ENCODE assay signal across 26 mouse cellular contexts in the genomic region with DNA sequence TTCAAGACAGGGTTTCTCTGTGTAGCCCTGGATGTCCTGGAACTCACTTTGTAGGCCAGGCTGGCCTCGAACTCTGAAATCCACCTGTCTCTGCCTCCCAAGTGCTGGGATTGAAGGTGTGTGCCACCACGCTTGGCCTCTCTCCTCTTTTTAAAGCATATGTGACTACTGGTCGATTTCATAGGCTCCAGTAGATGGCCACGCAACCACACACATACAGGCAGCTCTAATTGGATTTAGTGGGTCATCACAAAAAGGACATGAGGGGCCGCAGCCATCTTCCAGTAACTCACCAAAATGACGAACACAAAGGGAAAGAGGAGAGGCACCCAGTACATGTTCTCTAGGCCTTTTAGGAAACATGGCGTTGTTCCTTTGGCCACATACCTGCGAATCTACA. TPM values are rescaled to one million over a fixed set of nuclear protein-coding genes. Genes with fewer than 3 reads are reported as not detected.
A peak's percentile ranks its signal among the peaks of the same experiment; 100 is the strongest.
DNase-seq lines count a peak whose midpoint lies in the region; ATAC-seq and TF ChIP-seq lines count a peak whose summit lies in the region.
"Not testable (repeated sequence)": the region's sequence is repeated elsewhere in the genome, so short reads cannot be mapped to it uniquely, and the experiment has no call there.
"Had no signal": no experiment of that assay in that cellular context is flagged by ENCODE, and none has a peak within 500 bp of the region (broad histone marks: within the 10 kb centered on the region; RNA-seq: fewer than 3 reads in every experiment).

No protein-coding gene starts in this region.

- not testable (repeated sequence) for TF ChIP-seq EP300 in CH12.LX (IDR thresholded peaks at IDR 0.05; ENCODE audit: low read length); lung, postnatal 0 days (IDR thresholded peaks at IDR 0.05)

- not testable (repeated sequence) for H3K36me3 ChIP-seq in CH12.LX (replicated peaks in 1 of 2; ENCODE audit: control insufficient read depth in 1 of 2, insufficient read depth in 1 of 2, low read length in 1 of 2); forebrain, postnatal 0 days (ENCODE audit: insufficient read depth); hindbrain, postnatal 0 days (ENCODE audit: insufficient read depth, low read length); kidney, postnatal 0 days (ENCODE audit: insufficient read depth, low read length); lung, postnatal 0 days (ENCODE audit: insufficient read depth, low read length); splenic B cell, adult 2 months (ENCODE audit: control insufficient read depth, insufficient read depth, low read length, poor library complexity, severe bottlenecking)

- H3K9ac ChIP-seq in CH12.LX (ENCODE audit: insufficient read depth, low read depth); forebrain, postnatal 0 days; hindbrain, postnatal 0 days (replicated peaks; ENCODE audit: low read length); kidney, postnatal 0 days (ENCODE audit: low read depth, low read length); lung, postnatal 0 days (replicated peaks; ENCODE audit: low read depth): not testable (repeated sequence)

- WGBS in forebrain, postnatal 0 days = 68% methylated on average over 8 of the region's 8 CpGs
- 69% methylated on average over 8 of the region's 8 CpGs for WGBS in hindbrain, postnatal 0 days
- WGBS in kidney, postnatal 0 days = 68% methylated on average over 8 of the region's 8 CpGs
- 63% methylated on average over 8 of the region's 8 CpGs for WGBS in lung, postnatal 0 days

- in situ Hi-C loops in CH12.LX (cut with MboI; ENCODE audit: low pct_ligation_motif_present, low pct_unique_long_range_greater_than_20kb, low sequenced_read_pairs) = not testable (repeated sequence)

- TF ChIP-seq CTCF in CH12.LX (conservative IDR thresholded peaks at IDR 0.05 in 1 of 2, IDR thresholded peaks at IDR 0.05 in 1 of 2; ENCODE audit: low read depth in 2 of 2, low read length in 2 of 2) = peak in 1 of 2 experiments; percentile 64; a peak in 2 of 4 replicates
- peak; percentile 30; the same call in 1 of the 2 replicates for TF ChIP-seq CTCF in forebrain, postnatal 0 days (IDR thresholded peaks at IDR 0.05; ENCODE audit: low read depth)
- TF ChIP-seq CTCF in hindbrain, postnatal 0 days (IDR thresholded peaks at IDR 0.05; ENCODE audit: low read depth) = peak; percentile 44
- TF ChIP-seq CTCF in kidney, postnatal 0 days (IDR thresholded peaks at IDR 0.05; ENCODE audit: low read depth) = peak; percentile 54
- TF ChIP-seq CTCF in lung, postnatal 0 days (IDR thresholded peaks at IDR 0.05) = peak; percentile 42

- not testable (repeated sequence) for H3K27ac ChIP-seq in CH12.LX (ENCODE audit: insufficient read depth, low read depth); forebrain, postnatal 0 days (ENCODE audit: low read depth, low read length); hindbrain, postnatal 0 days; kidney, postnatal 0 days; lung, postnatal 0 days (ENCODE audit: low read length)

- H3K79me2 ChIP-seq in CH12.LX (replicated peaks; ENCODE audit: control insufficient read depth, extremely low read depth, insufficient read depth, poor library complexity, severe bottlenecking) = not testable (repeated sequence)

- TF ChIP-seq POLR2A in CH12.LX (IDR thresholded peaks at IDR 0.05; ENCODE audit: low read depth, low read length) = not testable (repeated sequence)

- TF ChIP-seq RAD21 in CH12.LX (IDR thresholded peaks at IDR 0.05; ENCODE audit: low read depth, low read length) = peak; percentile 58

- H3K9me3 ChIP-seq in CH12.LX (replicated peaks; ENCODE audit: low read length); forebrain, postnatal 0 days (ENCODE audit: low read length); hindbrain, postnatal 0 days (ENCODE audit: low read length); kidney, postnatal 0 days (replicated peaks; ENCODE audit: low read length); lung, postnatal 0 days (ENCODE audit: low read length): not testable (repeated sequence)

- H3K4me3 ChIP-seq in CH12.LX (replicated peaks in 1 of 3; ENCODE audit: low read depth in 2 of 3, low read length in 2 of 3, poor library complexity in 1 of 3); forebrain, postnatal 0 days (ENCODE audit: low read depth, low read length); hindbrain, postnatal 0 days (ENCODE audit: low read length); kidney, postnatal 0 days (replicated peaks; ENCODE audit: low read depth, low read length); lung, postnatal 0 days (ENCODE audit: low read depth, low read length): not testable (repeated sequence)

- dilution Hi-C loops in CH12.LX (cut with MboI; ENCODE audit: extremely low pct_ligation_motif_present, extremely low pct_unique_long_range_greater_than_20kb, low sequenced_read_pairs) = not testable (repeated sequence)

- not testable (repeated sequence) for ATAC-seq in forebrain, postnatal 0 days; hindbrain, postnatal 0 days; kidney, postnatal 0 days (replicated peaks; ENCODE audit: low FRiP score, low read depth); lung, postnatal 0 days

- H3K4me2 ChIP-seq in CH12.LX (ENCODE audit: insufficient read depth, low read depth, poor library complexity, severe bottlenecking); forebrain, postnatal 0 days (ENCODE audit: low read depth); hindbrain, postnatal 0 days (ENCODE audit: low read depth, low read length); kidney, postnatal 0 days (ENCODE audit: low read length); lung, postnatal 0 days (replicated peaks; ENCODE audit: low read depth, low read length): not testable (repeated sequence)

- DNase-seq in CH12.LX (ENCODE audit: extremely low read depth); forebrain, postnatal 0 days; hindbrain, postnatal 0 days (ENCODE audit: low spot score); kidney, postnatal 0 days (ENCODE audit: low spot score); lung, postnatal 0 days (ENCODE audit: low spot score): not testable (repeated sequence)
- DNase-seq in adipocyte (ENCODE audit: low spot score) = peak; percentile 36
- peak; percentile 25 for DNase-seq in splenic B cell, adult 2 months (ENCODE audit: low read depth, low spot score)

- peaks cover 2 to 15% of the 10 kb centered on the region in 2 experiments; a peak in 3 of 4 replicates for H3K4me1 ChIP-seq in CH12.LX (ENCODE audit: control insufficient read depth in 1 of 2, insufficient read depth in 2 of 2)
- H3K4me1 ChIP-seq in forebrain, postnatal 0 days (ENCODE audit: insufficient read depth); hindbrain, postnatal 0 days (ENCODE audit: insufficient read depth, low read length); kidney, postnatal 0 days (replicated peaks; ENCODE audit: insufficient read depth, low read length); lung, postnatal 0 days (ENCODE audit: insufficient read depth, low read depth, low read length): not testable (repeated sequence)

- H3K27me3 ChIP-seq in CH12.LX (replicated peaks); forebrain, postnatal 0 days (ENCODE audit: insufficient read depth, low read length); hindbrain, postnatal 0 days (ENCODE audit: insufficient read depth, low read length); kidney, postnatal 0 days (ENCODE audit: insufficient read depth, low read length); lung, postnatal 0 days (replicated peaks; ENCODE audit: insufficient read depth, low read length); splenic B cell, adult 2 months (ENCODE audit: control insufficient read depth, insufficient read depth, low read length, poor library complexity, severe bottlenecking): not testable (repeated sequence)

RNA-seq across cellular contexts. Expression of gene Slc25a44, which starts 3.7 kb away (rescaled TPM):
- 8.9 and 11.5 TPM in 2 replicates for total RNA-seq in CH12.LX (2012; rRNA removed)
- 12.9 and 13.2 TPM in 2 replicates for total RNA-seq in CH12.LX (2014; rRNA removed)
- 15.9 and 17.5 TPM in 2 replicates for polyA plus RNA-seq in CH12.LX (2012; ENCODE audit: insufficient read length, low read depth)
- total RNA-seq in forebrain, postnatal 0 days (2014; rRNA removed) = 51.4 and 63.3 TPM in 2 replicates
- 35.6 and 36.9 TPM in 2 replicates for polyA plus RNA-seq in forebrain, postnatal 0 days (2015; fragmentation: Nextera tagmentation; extraction: Ambion mirVana)
- total RNA-seq in hindbrain, postnatal 0 days (2014; rRNA removed) = 68.3 and 68.6 TPM in 2 replicates
- 31.9 and 34.1 TPM in 2 replicates for polyA plus RNA-seq in hindbrain, postnatal 0 days (2015; fragmentation: Nextera tagmentation; extraction: Ambion mirVana)
- polyA plus RNA-seq in kidney, postnatal 0 days (2015; fragmentation: Nextera tagmentation; extraction: Ambion mirVana) = 17.1 and 17.7 TPM in 2 replicates
- polyA plus RNA-seq in lung, postnatal 0 days (2015; fragmentation: Nextera tagmentation; extraction: Ambion mirVana) = 9.3 and 11.3 TPM in 2 replicates

RNA-seq across cellular contexts. Expression of gene Pmf1, which starts 18.5 kb away (rescaled TPM):
- total RNA-seq in CH12.LX (2012; rRNA removed) (99.1 and 99.9 TPM in 2 replicates), CH12.LX (2014; rRNA removed) (102 and 104 TPM in 2 replicates)
- polyA plus RNA-seq in CH12.LX (2012; ENCODE audit: insufficient read length, low read depth) = 135 and 144 TPM in 2 replicates
- total RNA-seq in forebrain, postnatal 0 days (2014; rRNA removed) = 22.5 and 23.8 TPM in 2 replicates
- polyA plus RNA-seq in forebrain, postnatal 0 days (2015; fragmentation: Nextera tagmentation; extraction: Ambion mirVana) = 27.4 and 30.5 TPM in 2 replicates
- total RNA-seq in hindbrain, postnatal 0 days (2014; rRNA removed) = 39.4 and 60.4 TPM in 2 replicates
- 47.2 and 48.4 TPM in 2 replicates for polyA plus RNA-seq in hindbrain, postnatal 0 days (2015; fragmentation: Nextera tagmentation; extraction: Ambion mirVana)
- 97.5 and 107 TPM in 2 replicates for polyA plus RNA-seq in kidney, postnatal 0 days (2015; fragmentation: Nextera tagmentation; extraction: Ambion mirVana)
- 27.9 and 30.6 TPM in 2 replicates for polyA plus RNA-seq in lung, postnatal 0 days (2015; fragmentation: Nextera tagmentation; extraction: Ambion mirVana)

RNA-seq across cellular contexts. Expression of gene Sema4a, which starts 32.3 kb away (rescaled TPM):
- total RNA-seq in CH12.LX (2012; rRNA removed) (4.5 and 4.7 TPM in 2 replicates), CH12.LX (2014; rRNA removed) (2.3 and 3.5 TPM in 2 replicates)
- polyA plus RNA-seq in CH12.LX (2012; ENCODE audit: insufficient read length, low read depth) = 7.1 and 7.9 TPM in 2 replicates
- 31.5 and 33.0 TPM in 2 replicates for total RNA-seq in forebrain, postnatal 0 days (2014; rRNA removed)
- polyA plus RNA-seq in forebrain, postnatal 0 days (2015; fragmentation: Nextera tagmentation; extraction: Ambion mirVana) = 19.1 and 25.8 TPM in 2 replicates
- 39.4 and 45.2 TPM in 2 replicates for total RNA-seq in hindbrain, postnatal 0 days (2014; rRNA removed)
- 25.4 and 26.5 TPM in 2 replicates for polyA plus RNA-seq in hindbrain, postnatal 0 days (2015; fragmentation: Nextera tagmentation; extraction: Ambion mirVana)
- polyA plus RNA-seq in kidney, postnatal 0 days (2015; fragmentation: Nextera tagmentation; extraction: Ambion mirVana) = 32.6 and 33.3 TPM in 2 replicates
- polyA plus RNA-seq in lung, postnatal 0 days (2015; fragmentation: Nextera tagmentation; extraction: Ambion mirVana) = 9.0 and 9.2 TPM in 2 replicates

RNA-seq across cellular contexts. Expression of gene Bglap, which starts 44.4 kb away (rescaled TPM):
- total RNA-seq in CH12.LX (2012; rRNA removed) (not detected in 2 replicates), CH12.LX (2014; rRNA removed) (not detected in 2 replicates)
- polyA plus RNA-seq in CH12.LX (2012; ENCODE audit: insufficient read length, low read depth) = not detected in 2 replicates
- total RNA-seq in forebrain, postnatal 0 days (2014; rRNA removed) = 0.76 TPM in 1 of 2 replicates, not detected in the other
- not detected in 2 replicates for polyA plus RNA-seq in forebrain, postnatal 0 days (2015; fragmentation: Nextera tagmentation; extraction: Ambion mirVana)
- total RNA-seq in hindbrain, postnatal 0 days (2014; rRNA removed) = not detected in 2 replicates
- not detected in 2 replicates for polyA plus RNA-seq in hindbrain, postnatal 0 days (2015; fragmentation: Nextera tagmentation; extraction: Ambion mirVana)
- not detected in 2 replicates for polyA plus RNA-seq in kidney, postnatal 0 days (2015; fragmentation: Nextera tagmentation; extraction: Ambion mirVana)
- polyA plus RNA-seq in lung, postnatal 0 days (2015; fragmentation: Nextera tagmentation; extraction: Ambion mirVana) = not detected in 2 replicates
- total RNA-seq: gastrocnemius, adult 8-10 months; heart, adult 18-20 months; heart, postnatal 14 days; heart, postnatal 4 days had no signal
- polyA plus RNA-seq: adrenal gland, adult 2 months; embryonic facial prominence, embryonic 11.5 days; forebrain, embryonic 16.5 days; gonadal fat pad, adult 2 months; heart, embryonic 12.5 days; heart, embryonic 15.5 days; hindbrain, embryonic 11.5 days; hindbrain, embryonic 14.5 days had no signal

RNA-seq across cellular contexts. Expression of gene Bglap2, which starts 50.1 kb away (rescaled TPM):
- total RNA-seq in CH12.LX (2012; rRNA removed) = not detected in 2 replicates
- not detected in 2 replicates for total RNA-seq in CH12.LX (2014; rRNA removed)
- polyA plus RNA-seq in CH12.LX (2012; ENCODE audit: insufficient read length, low read depth) = not detected in 2 replicates
- 9.2 TPM in 1 of 2 replicates, not detected in the other for total RNA-seq in forebrain, postnatal 0 days (2014; rRNA removed)
- not detected in 2 replicates for polyA plus RNA-seq in forebrain, postnatal 0 days (2015; fragmentation: Nextera tagmentation; extraction: Ambion mirVana)
- total RNA-seq in hindbrain, postnatal 0 days (2014; rRNA removed) = not detected in 2 replicates
- polyA plus RNA-seq in hindbrain, postnatal 0 days (2015; fragmentation: Nextera tagmentation; extraction: Ambion mirVana) = not detected in 2 replicates
- polyA plus RNA-seq in kidney, postnatal 0 days (2015; fragmentation: Nextera tagmentation; extraction: Ambion mirVana) = 4.2 and 7.1 TPM in 2 replicates
- polyA plus RNA-seq in lung, postnatal 0 days (2015; fragmentation: Nextera tagmentation; extraction: Ambion mirVana) = not detected in 2 replicates
- total RNA-seq: adrenal gland, postnatal 14 days; adrenal gland, postnatal 4 days; gastrocnemius, adult 8-10 months; gastrocnemius, postnatal 25 days; heart, adult 18-20 months; heart, postnatal 14 days; heart, postnatal 4 days had no signal
- polyA plus RNA-seq: embryonic facial prominence, embryonic 11.5 days; forebrain, embryonic 10.5 days; forebrain, embryonic 13.5 days; forebrain, embryonic 16.5 days; gonadal fat pad, adult 2 months; heart, embryonic 12.5 days; heart, embryonic 15.5 days; hindbrain, embryonic 11.5 days; hindbrain, embryonic 14.5 days; intestine, embryonic 14.5 days; Patski had no signal
